In the genomic region with DNA sequence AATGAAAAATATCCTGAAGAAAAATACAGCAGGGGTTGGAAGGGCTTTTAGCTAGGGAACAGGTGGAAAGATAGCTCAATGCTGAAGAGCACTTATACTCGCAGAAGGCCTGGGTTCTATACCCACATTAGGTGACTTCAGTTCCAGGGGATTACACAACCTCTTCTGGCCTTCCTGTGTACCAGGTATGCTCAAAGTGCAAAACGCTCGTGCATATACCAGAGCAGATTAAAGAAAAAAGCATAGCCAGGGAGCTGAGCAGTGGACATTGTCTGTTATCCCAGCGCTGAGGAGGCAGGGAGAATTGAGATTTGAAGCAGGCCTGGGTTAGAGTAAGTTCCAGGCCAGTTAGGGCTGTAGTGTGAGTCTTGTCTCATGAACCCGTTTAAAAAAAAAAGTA, we compare ENCODE assay signal across 9 mouse cellular contexts. TPM values are rescaled to one million over a fixed set of nuclear protein-coding genes. Genes with fewer than 3 reads are reported as not detected.
DNase-seq lines count a peak whose midpoint lies in the region; ATAC-seq and TF ChIP-seq lines count a peak whose summit lies in the region.
"Had no signal": no experiment of that assay in that cellular context is flagged by ENCODE, and none has a peak within 500 bp of the region (broad histone marks: within the 10 kb centered on the region; RNA-seq: fewer than 3 reads in every experiment).

No protein-coding gene starts in this region.

- peak overlapping the region; percentile 92; the same call in 1 of the 2 replicates for H3K9ac ChIP-seq in kidney, embryonic 14.5 days (ENCODE audit: low read depth, low read length)
- 0 out of 2 replicates have a peak overlapping the region, but pooled peaks have one; percentile 15 for H3K9ac ChIP-seq in embryonic facial prominence, embryonic 11.5 days (replicated peaks; ENCODE audit: low read length)
- peak overlapping the region; percentile 90; the same call in 1 of the 2 replicates for H3K9ac ChIP-seq in hindbrain, postnatal 0 days (replicated peaks; ENCODE audit: low read length)
- peak overlapping the region; percentile 86; the same call in 1 of the 2 replicates for H3K9ac ChIP-seq in midbrain, embryonic 14.5 days (replicated peaks; ENCODE audit: low read length)

- peak overlapping the region; percentile 98 for H3K4me3 ChIP-seq in kidney, embryonic 14.5 days (ENCODE audit: low read length)
- H3K4me3 ChIP-seq in kidney, adult 2 months (ENCODE audit: insufficient read depth, low read depth, low read length): no peak overlapping the region; the same call in 1 of the 2 replicates
- peak overlapping the region; percentile 96 for H3K4me3 ChIP-seq in embryonic facial prominence, embryonic 11.5 days (ENCODE audit: low read depth, low read length)
- H3K4me3 ChIP-seq in hindbrain, postnatal 0 days (ENCODE audit: low read length): peak overlapping the region; percentile 99
- peak overlapping the region; percentile 98 for H3K4me3 ChIP-seq in midbrain, embryonic 14.5 days (replicated peaks; ENCODE audit: low read depth, low read length)

- peaks cover 13% of the 10 kb centered on the region for H3K4me1 ChIP-seq in kidney, embryonic 14.5 days (ENCODE audit: control insufficient read depth, insufficient read depth, low read length)
- peaks cover 7% of the 10 kb centered on the region; the same call in 1 of the 2 replicates for H3K4me1 ChIP-seq in kidney, adult 2 months (ENCODE audit: control insufficient read depth, insufficient read depth, low read length)
- no peaks in the 10 kb centered on the region for H3K4me1 ChIP-seq in embryonic facial prominence, embryonic 11.5 days (ENCODE audit: control insufficient read depth, insufficient read depth, low read length)
- H3K4me1 ChIP-seq in hindbrain, postnatal 0 days (ENCODE audit: insufficient read depth, low read length): peaks cover 14% of the 10 kb centered on the region
- peaks cover 27% of the 10 kb centered on the region for H3K4me1 ChIP-seq in midbrain, embryonic 14.5 days (ENCODE audit: control insufficient read depth, insufficient read depth, low read length)

- TF ChIP-seq POLR2A in kidney, adult 2 months (IDR thresholded peaks at IDR 0.05; ENCODE audit: low read depth, low read length): no peak

- peaks cover under 1% of the 10 kb centered on the region; the same call in 1 of the 2 replicates for H3K36me3 ChIP-seq in kidney, embryonic 14.5 days (ENCODE audit: control insufficient read depth, insufficient read depth, low read length)
- H3K36me3 ChIP-seq in kidney, adult 2 months (ENCODE audit: control insufficient read depth, insufficient read depth, low read length): no peaks in the 10 kb centered on the region; the same call in 1 of the 2 replicates
- H3K36me3 ChIP-seq in embryonic facial prominence, embryonic 11.5 days (replicated peaks; ENCODE audit: control insufficient read depth, insufficient read depth, low read depth, low read length): no peaks in the 10 kb centered on the region
- H3K36me3 ChIP-seq in hindbrain, postnatal 0 days (ENCODE audit: insufficient read depth, low read length): no peaks in the 10 kb centered on the region
- H3K36me3 ChIP-seq in midbrain, embryonic 14.5 days (ENCODE audit: control insufficient read depth, insufficient read depth, low read length): no peaks in the 10 kb centered on the region

- no peaks in the 10 kb centered on the region for H3K9me3 ChIP-seq in kidney, embryonic 14.5 days (ENCODE audit: control insufficient read depth, low read length)
- H3K9me3 ChIP-seq in embryonic facial prominence, embryonic 11.5 days (replicated peaks; ENCODE audit: control insufficient read depth, low read length): no peaks in the 10 kb centered on the region
- H3K9me3 ChIP-seq in hindbrain, postnatal 0 days (ENCODE audit: low read length): no peaks in the 10 kb centered on the region
- H3K9me3 ChIP-seq in midbrain, embryonic 14.5 days (ENCODE audit: control insufficient read depth, low read length): no peaks in the 10 kb centered on the region

- H3K4me2 ChIP-seq in kidney, embryonic 14.5 days (replicated peaks; ENCODE audit: low read depth, low read length): peak overlapping the region; percentile 79
- H3K4me2 ChIP-seq in embryonic facial prominence, embryonic 11.5 days (ENCODE audit: low read depth, low read length): peak overlapping the region; percentile 45
- H3K4me2 ChIP-seq in hindbrain, postnatal 0 days (ENCODE audit: low read depth, low read length): peak overlapping the region; percentile 83
- H3K4me2 ChIP-seq in midbrain, embryonic 14.5 days (ENCODE audit: low read length): peak overlapping the region; percentile 70

- 68% methylated on average over 5 of the region's 5 CpGs for WGBS in kidney, embryonic 14.5 days
- WGBS in kidney, adult 2 months: 45% methylated on average over 5 of the region's 5 CpGs
- 70% methylated on average over 5 of the region's 5 CpGs for WGBS in embryonic facial prominence, embryonic 11.5 days
- 68% methylated on average over 5 of the region's 5 CpGs for WGBS in hindbrain, postnatal 0 days
- 56% methylated on average over 5 of the region's 5 CpGs for WGBS in midbrain, embryonic 14.5 days

- TF ChIP-seq CTCF in kidney, adult 2 months (conservative IDR thresholded peaks at IDR 0.05; ENCODE audit: insufficient read depth, insufficient read length, low read depth, low read length): no peak
- TF ChIP-seq CTCF in hindbrain, postnatal 0 days (IDR thresholded peaks at IDR 0.05; ENCODE audit: low read depth): no peak

- no peaks in the 10 kb centered on the region for H3K27me3 ChIP-seq in kidney, embryonic 14.5 days (ENCODE audit: control insufficient read depth, insufficient read depth, low read length)
- no peaks in the 10 kb centered on the region for H3K27me3 ChIP-seq in kidney, adult 2 months (replicated peaks; ENCODE audit: control insufficient read depth, insufficient read depth, low read length)
- H3K27me3 ChIP-seq in embryonic facial prominence, embryonic 11.5 days (ENCODE audit: control insufficient read depth, insufficient read depth, low read length): no peaks in the 10 kb centered on the region
- H3K27me3 ChIP-seq in hindbrain, postnatal 0 days (ENCODE audit: insufficient read depth, low read length): no peaks in the 10 kb centered on the region
- H3K27me3 ChIP-seq in midbrain, embryonic 14.5 days (ENCODE audit: control insufficient read depth, insufficient read depth, low read length): no peaks in the 10 kb centered on the region

- no peak overlapping the region for H3K27ac ChIP-seq in kidney, embryonic 14.5 days (ENCODE audit: low read depth, low read length)
- H3K27ac ChIP-seq in kidney, adult 2 months (ENCODE audit: insufficient read depth, low read depth, low read length): no peak overlapping the region
- no peak overlapping the region for H3K27ac ChIP-seq in embryonic facial prominence, embryonic 11.5 days (replicated peaks; ENCODE audit: low read depth, low read length)
- H3K27ac ChIP-seq in hindbrain, postnatal 0 days: no peak overlapping the region
- no peak overlapping the region for H3K27ac ChIP-seq in midbrain, embryonic 14.5 days (replicated peaks; ENCODE audit: low read depth, low read length)

- no peak for ATAC-seq in kidney, embryonic 14.5 days (ENCODE audit: low FRiP score, low TSS enrichment)
- ATAC-seq in embryonic facial prominence, embryonic 11.5 days (replicated peaks; ENCODE audit: insufficient number of reproducible peaks, low FRiP score, low TSS enrichment, low read depth): no peak
- ATAC-seq in hindbrain, postnatal 0 days: no peak
- ATAC-seq in midbrain, embryonic 14.5 days (ENCODE audit: low FRiP score, low TSS enrichment): no peak

- no peak for DNase-seq in kidney, adult 2 months
- no peak for DNase-seq in embryonic facial prominence, embryonic 11.5 days (ENCODE audit: low spot score)
- DNase-seq in hindbrain, postnatal 0 days (ENCODE audit: low spot score): no peak
- DNase-seq in midbrain, embryonic 14.5 days: no peak
- DNase-seq in thymus, postnatal 0 days (ENCODE audit: low spot score): no peak
- DNase-seq in embryo, embryonic 11 days: no peak
- no peak for DNase-seq in urinary bladder, adult 2 months (ENCODE audit: low spot score)
- DNase-seq: spleen, adult 18-20 months had no signal

RNA-seq across cellular contexts. Expression of a gene that starts 1.4 kb away (rescaled TPM):
- polyA plus RNA-seq in kidney, embryonic 14.5 days (2014; fragmentation: Nextera tagmentation; extraction: Ambion mirVana): 50.3 and 81.3 TPM in 2 replicates
- polyA plus RNA-seq in kidney, adult 2 months (2012; rRNA removed): 12.3 and 13.3 TPM in 2 replicates
- polyA plus RNA-seq in embryonic facial prominence, embryonic 11.5 days (2014; fragmentation: Nextera tagmentation; extraction: Ambion mirVana): 87.3 and 91.6 TPM in 2 replicates
- total RNA-seq in hindbrain, postnatal 0 days (2014; rRNA removed): 49.6 and 49.7 TPM in 2 replicates
- 50.4 and 51.6 TPM in 2 replicates for polyA plus RNA-seq in hindbrain, postnatal 0 days (2015; fragmentation: Nextera tagmentation; extraction: Ambion mirVana)
- polyA plus RNA-seq in midbrain, embryonic 14.5 days (2014; fragmentation: Nextera tagmentation; extraction: Ambion mirVana): 42.0 and 61.6 TPM in 2 replicates
- 42.1 and 47.1 TPM in 2 replicates for polyA plus RNA-seq in thymus, postnatal 0 days (2015; fragmentation: Nextera tagmentation; extraction: Ambion mirVana)
- 44.8 and 52.7 TPM in 2 replicates for polyA plus RNA-seq in urinary bladder, adult 2 months (2012; rRNA removed)

RNA-seq across cellular contexts. Expression of a gene that starts 47.7 kb away (rescaled TPM):
- 29.3 and 47.8 TPM in 2 replicates for polyA plus RNA-seq in kidney, embryonic 14.5 days (2014; fragmentation: Nextera tagmentation; extraction: Ambion mirVana)
- polyA plus RNA-seq in kidney, adult 2 months (2012; rRNA removed): 17.3 and 20.9 TPM in 2 replicates
- polyA plus RNA-seq in embryonic facial prominence, embryonic 11.5 days (2014; fragmentation: Nextera tagmentation; extraction: Ambion mirVana): 65.1 and 65.7 TPM in 2 replicates
- total RNA-seq in hindbrain, postnatal 0 days (2014; rRNA removed): 36.2 and 45.4 TPM in 2 replicates
- 18.0 and 18.3 TPM in 2 replicates for polyA plus RNA-seq in hindbrain, postnatal 0 days (2015; fragmentation: Nextera tagmentation; extraction: Ambion mirVana)
- polyA plus RNA-seq in midbrain, embryonic 14.5 days (2014; fragmentation: Nextera tagmentation; extraction: Ambion mirVana): 48.3 and 67.7 TPM in 2 replicates
- polyA plus RNA-seq in thymus, postnatal 0 days (2015; fragmentation: Nextera tagmentation; extraction: Ambion mirVana): 12.6 and 14.9 TPM in 2 replicates
- polyA plus RNA-seq in urinary bladder, adult 2 months (2012; rRNA removed): 15.0 and 22.9 TPM in 2 replicates

Comparison
In these comparisons a context has a peak if more than half of its experiments do, and no peak if none do; other contexts are left out.
1. H3K9ac ChIP-seq: peak in every context shown above with its lines; median percentile 92 in kidney, embryonic 14.5 days; 90 in hindbrain, postnatal 0 days; 86 in midbrain, embryonic 14.5 days; 15 in embryonic facial prominence, embryonic 11.5 days.